ENCODE assay signal across 15 mouse cellular contexts in genomic region chr15:94495936-94496335, GRCm38 (mm10). TPM values are rescaled to one million over a fixed set of nuclear protein-coding genes. Genes with fewer than 3 reads are reported as not detected.
A peak's percentile ranks its signal among the peaks of the same experiment; 100 is the strongest.
DNase-seq lines count a peak whose midpoint lies in the region; ATAC-seq and TF ChIP-seq lines count a peak whose summit lies in the region.
"Had no signal": no experiment of that assay in that cellular context is flagged by ENCODE, and none has a peak within 500 bp of the region (broad histone marks: within the 10 kb centered on the region; RNA-seq: fewer than 3 reads in every experiment).

No protein-coding gene starts in this region.

- peak; percentile 11 for TF ChIP-seq CTCF in left cerebral cortex, adult 2 months (IDR thresholded peaks at IDR 0.05)
- TF ChIP-seq CTCF in Patski (IDR thresholded peaks at IDR 0.05), result peak; percentile 24

- H3K4me3 ChIP-seq in left cerebral cortex, adult 2 months, result no peak overlapping the region
- H3K4me3 ChIP-seq: heart, embryonic 12.5 days had no signal

- in situ Hi-C loops in Patski (cut with MboI; ENCODE audit: low pct_unique_long_range_greater_than_20kb), result no loop called here

- POLR2A ChIA-PET in Patski (lab: Charles Lee), result no interaction called here

- intact Hi-C loops in left cerebral cortex, adult 2 months (cut with DNase I), result no loop called here

- ATAC-seq in CD4-positive, CD25-positive, alpha-beta regulatory T cell, adult 4 months, result no peak
- no peak for ATAC-seq in Patski
- 0 out of 2 replicates have a peak, but pooled peaks have one; percentile 39 for ATAC-seq in megakaryocyte progenitor cell, adult 5-6 weeks (replicated peaks; ENCODE audit: poor library complexity)
- ATAC-seq: activated CD4-positive, CD25-positive, alpha-beta regulatory T cell, adult 4 months; lung, postnatal 0 days had no signal

- DNase-seq in CD4-positive, CD25-positive, alpha-beta regulatory T cell, adult 2 months (ENCODE audit: low read depth, low spot score), result peak; percentile 8
- no peak for DNase-seq in left cerebral cortex, adult 2 months (ENCODE audit: extremely low spot score in 1 of 2, low spot score in 2 of 2)
- DNase-seq in left cerebral cortex, adult 9 months (ENCODE audit: low spot score in 2 of 2), result no peak
- DNase-seq in Patski (ENCODE audit: low read depth, low spot score), result no peak
- DNase-seq in heart, adult 11 months, result no peak
- DNase-seq in frontal cortex, postnatal 10 days (ENCODE audit: low spot score in 2 of 2), result no peak
- DNase-seq: cerebellum, adult 11-12 months; thymus, postnatal 36 days had no signal

- CTCF ChIA-PET in Patski (lab: Charles Lee), result no interaction called here

- no peaks in the 10 kb centered on the region for H3K27me3 ChIP-seq in Patski
- H3K27me3 ChIP-seq: heart, embryonic 12.5 days had no signal

- no peak overlapping the region for H3K27ac ChIP-seq in left cerebral cortex, adult 2 months

RNA-seq across cellular contexts. Expression of gene Adamts20, which starts 30.7 kb away (rescaled TPM):
- polyA plus RNA-seq in CD4-positive, CD25-positive, alpha-beta regulatory T cell, adult 4 months (2017; shearing (Covaris generic)), result not detected
- total RNA-seq in left cerebral cortex, adult 2 months (2021), result 1 to 10 TPM; 7.4 to 8.4 TPM
- polyA plus RNA-seq in Patski (2021), result 0.03 TPM
- not detected in 2 replicates for total RNA-seq in megakaryocyte progenitor cell, adult 5-6 weeks (2015)
- 0.03 TPM in 1 of 2 replicates, not detected in the other for total RNA-seq in megakaryocyte progenitor cell, adult 5-6 weeks (2017)
- total RNA-seq: hematopoietic stem cell, adult 5-6 weeks had no signal
- polyA plus RNA-seq: G1E had no signal

RNA-seq across cellular contexts. Expression of gene Pus7l, which starts 47.4 kb away (rescaled TPM):
- polyA plus RNA-seq in CD4-positive, CD25-positive, alpha-beta regulatory T cell, adult 4 months (2017; shearing (Covaris generic)), result 1 to 10 TPM; 6.9 to 9.9 TPM
- 1 to 10 TPM; 3.0 to 3.1 TPM for total RNA-seq in left cerebral cortex, adult 2 months (2021)
- polyA plus RNA-seq in Patski (2021), result 3.6 TPM
- 12.9 and 17.2 TPM in 2 replicates for total RNA-seq in megakaryocyte progenitor cell, adult 5-6 weeks (2015)
- 14.1 and 15.5 TPM in 2 replicates for total RNA-seq in megakaryocyte progenitor cell, adult 5-6 weeks (2017)

RNA-seq across cellular contexts. Expression of gene Irak4, which starts 47.5 kb away (rescaled TPM):
- 10 to 100 TPM; 31.1 to 40.4 TPM for polyA plus RNA-seq in CD4-positive, CD25-positive, alpha-beta regulatory T cell, adult 4 months (2017; shearing (Covaris generic))
- total RNA-seq in left cerebral cortex, adult 2 months (2021), result 1 to 10 TPM; 1.5 to 1.6 TPM
- polyA plus RNA-seq in Patski (2021), result 28.0 TPM
- total RNA-seq in megakaryocyte progenitor cell, adult 5-6 weeks (2015), result 11.8 and 14.3 TPM in 2 replicates
- 28.7 and 31.9 TPM in 2 replicates for total RNA-seq in megakaryocyte progenitor cell, adult 5-6 weeks (2017)

Comparison
In these comparisons a context has a peak if more than half of its experiments do, and no peak if none do; other contexts are left out.
1. RNA of gene Adamts20, which starts 30.7 kb away (total RNA-seq): 7.4 to 8.4 TPM in left cerebral cortex, adult 2 months; 0.03 TPM in megakaryocyte progenitor cell, adult 5-6 weeks; every median in the first group is over 4 times any median in the second.
2. RNA of gene Irak4, which starts 47.5 kb away (total RNA-seq): 11.8 to 31.9 TPM in megakaryocyte progenitor cell, adult 5-6 weeks; 1.5 to 1.6 TPM in left cerebral cortex, adult 2 months; every median in the first group is over 4 times any median in the second.